Comparison of ENCODE assay signal across 8 mouse cellular contexts in the genomic region with DNA sequence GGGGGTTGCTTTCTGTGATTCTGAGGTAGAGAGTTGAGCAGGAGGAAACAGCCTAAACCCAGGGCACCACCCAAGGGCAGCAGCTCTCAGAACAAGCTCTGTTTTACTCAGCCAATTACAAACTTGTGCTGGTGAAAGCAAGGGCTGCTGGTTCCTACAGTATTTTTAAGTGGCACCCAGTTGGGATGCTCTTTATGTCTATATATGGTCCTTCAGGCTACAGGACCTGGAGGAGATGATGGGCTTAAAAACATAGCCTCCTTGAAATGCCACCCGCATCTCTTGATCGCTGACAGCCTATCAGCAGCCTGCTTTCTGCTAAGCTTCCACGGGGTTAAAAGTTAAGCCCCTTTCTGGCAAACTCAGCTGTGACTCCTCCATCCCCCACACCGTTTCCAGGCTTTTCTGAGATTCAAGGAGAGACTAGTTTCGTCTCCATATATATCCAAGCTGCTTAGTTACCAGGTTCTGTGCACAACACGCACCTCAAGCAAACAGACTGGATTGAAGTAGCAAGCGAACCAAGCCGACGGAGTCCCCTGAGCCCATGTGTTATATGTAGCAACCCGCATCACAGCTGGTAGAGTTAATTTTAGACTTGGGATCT. TPM values are rescaled to one million over a fixed set of nuclear protein-coding genes. Genes with fewer than 3 reads are reported as not detected.
DNase-seq lines count a peak whose midpoint lies in the region; ATAC-seq and TF ChIP-seq lines count a peak whose summit lies in the region.

No protein-coding gene starts in this region.

- H3K4me2 ChIP-seq in lung, embryonic 16.5 days (ENCODE audit: low read depth, low read length), result no peak overlapping the region
- no peak overlapping the region for H3K4me2 ChIP-seq in limb, embryonic 15.5 days
- peak overlapping the region; percentile 34 for H3K4me2 ChIP-seq in stomach, embryonic 16.5 days (ENCODE audit: low read depth, low read length)

- ATAC-seq in lung, embryonic 16.5 days (ENCODE audit: low read depth), result peak; percentile 28; the same call in 1 of the 2 replicates
- 0 out of 2 replicates have a peak, but pooled peaks have one; percentile 19 for ATAC-seq in limb, embryonic 15.5 days (ENCODE audit: insufficient number of reproducible peaks, low FRiP score, low TSS enrichment, low read depth)
- peak; percentile 78 for ATAC-seq in stomach, embryonic 16.5 days (ENCODE audit: insufficient read depth, low FRiP score)

- no peak overlapping the region for H3K27ac ChIP-seq in lung, embryonic 16.5 days (ENCODE audit: low read length)
- no peak overlapping the region for H3K27ac ChIP-seq in limb, embryonic 15.5 days
- H3K27ac ChIP-seq in stomach, embryonic 16.5 days (ENCODE audit: low read length), result peak overlapping the region; percentile 71

- H3K9me3 ChIP-seq in lung, embryonic 16.5 days (ENCODE audit: control insufficient read depth, low read length), result no peaks in the 10 kb centered on the region
- H3K9me3 ChIP-seq in limb, embryonic 15.5 days, result no peaks in the 10 kb centered on the region
- no peaks in the 10 kb centered on the region for H3K9me3 ChIP-seq in stomach, embryonic 16.5 days (replicated peaks; ENCODE audit: control insufficient read depth, low read length)

- H3K4me3 ChIP-seq in lung, embryonic 16.5 days (ENCODE audit: low read length), result no peak overlapping the region
- H3K4me3 ChIP-seq in lung, adult 2 months (replicated peaks; ENCODE audit: extremely low read depth, low read depth, low read length), result no peak overlapping the region
- H3K4me3 ChIP-seq in limb, embryonic 15.5 days, result no peak overlapping the region
- no peak overlapping the region for H3K4me3 ChIP-seq in stomach, embryonic 16.5 days (replicated peaks; ENCODE audit: low read length)

- TF ChIP-seq CTCF in lung, adult 2 months (IDR thresholded peaks at IDR 0.05; ENCODE audit: insufficient read depth, low read length), result no peak

- 22% methylated on average over 10 of the region's 10 CpGs for WGBS in lung, embryonic 16.5 days
- WGBS in lung, adult 2 months, result 32% methylated on average over 10 of the region's 10 CpGs
- 27% methylated on average over 10 of the region's 10 CpGs for WGBS in limb, embryonic 15.5 days
- 24% methylated on average over 10 of the region's 10 CpGs for WGBS in stomach, embryonic 16.5 days

- TF ChIP-seq POLR2A in lung, adult 2 months (IDR thresholded peaks at IDR 0.05; ENCODE audit: borderline replicate concordance, extremely low read depth, low read depth, low read length), result no peak

- no peak for DNase-seq in lung, adult 2 months
- DNase-seq in forelimb bud, embryonic 11.5 days (ENCODE audit: low read depth, low spot score), result peak; percentile 12
- DNase-seq in ovary, adult 18-20 months (ENCODE audit: low spot score), result no peak
- no peak for DNase-seq in layer of hippocampus, postnatal 36 days
- no peak for DNase-seq in spleen, postnatal 10 days (ENCODE audit: low spot score in 2 of 2)

- H3K27me3 ChIP-seq in lung, embryonic 16.5 days (ENCODE audit: control insufficient read depth, insufficient read depth, low read depth, low read length), result no peaks in the 10 kb centered on the region
- no peaks in the 10 kb centered on the region for H3K27me3 ChIP-seq in limb, embryonic 15.5 days
- H3K27me3 ChIP-seq in stomach, embryonic 16.5 days (ENCODE audit: control insufficient read depth, insufficient read depth, low read length), result no peaks in the 10 kb centered on the region

- H3K4me1 ChIP-seq in lung, embryonic 16.5 days (replicated peaks; ENCODE audit: control insufficient read depth, insufficient read depth, low read length), result peaks cover 5% of the 10 kb centered on the region; the same call in 1 of the 2 replicates
- no peaks in the 10 kb centered on the region for H3K4me1 ChIP-seq in lung, adult 2 months (ENCODE audit: control insufficient read depth, insufficient read depth, low read length)
- H3K4me1 ChIP-seq in limb, embryonic 15.5 days, result 0 out of 2 replicates have a peak, but pooled peaks cover 10% of the 10 kb centered on the region
- peaks cover 3% of the 10 kb centered on the region; the same call in 1 of the 2 replicates for H3K4me1 ChIP-seq in stomach, embryonic 16.5 days (ENCODE audit: control insufficient read depth, insufficient read depth, low read length)

- H3K36me3 ChIP-seq in lung, embryonic 16.5 days (ENCODE audit: control insufficient read depth, insufficient read depth, low read length), result no peaks in the 10 kb centered on the region
- no peaks in the 10 kb centered on the region for H3K36me3 ChIP-seq in limb, embryonic 15.5 days
- no peaks in the 10 kb centered on the region for H3K36me3 ChIP-seq in stomach, embryonic 16.5 days (ENCODE audit: control insufficient read depth, insufficient read depth, low read length)

- no peak overlapping the region for H3K9ac ChIP-seq in lung, embryonic 16.5 days (ENCODE audit: low read length)
- no peak overlapping the region for H3K9ac ChIP-seq in limb, embryonic 15.5 days
- H3K9ac ChIP-seq in stomach, embryonic 16.5 days (ENCODE audit: low read length), result no peak overlapping the region

RNA-seq across cellular contexts. Expression of gene Mob1b, which starts 8.9 kb away (rescaled TPM):
- 12.1 and 13.4 TPM in 2 replicates for polyA plus RNA-seq in lung, embryonic 16.5 days (2015; fragmentation: Nextera tagmentation; extraction: Ambion mirVana)
- 3.2 and 7.1 TPM in 2 replicates for polyA plus RNA-seq in lung, adult 2 months (2012; rRNA removed)
- 11.0 TPM in 2 replicates for polyA plus RNA-seq in limb, embryonic 15.5 days (2015; fragmentation: Nextera tagmentation; extraction: Ambion mirVana)
- 15.2 and 15.9 TPM in 2 replicates for polyA plus RNA-seq in stomach, embryonic 16.5 days (2015; fragmentation: Nextera tagmentation; extraction: Ambion mirVana)
- total RNA-seq in layer of hippocampus, postnatal 36 days (2021), result 10 to 100 TPM; 31.6 to 32.9 TPM

RNA-seq across cellular contexts. Expression of gene Grsf1, which starts 35.8 kb away (rescaled TPM):
- polyA plus RNA-seq in lung, embryonic 16.5 days (2015; fragmentation: Nextera tagmentation; extraction: Ambion mirVana), result 30.8 and 47.7 TPM in 2 replicates
- 20.1 and 23.5 TPM in 2 replicates for polyA plus RNA-seq in lung, adult 2 months (2012; rRNA removed)
- 39.4 and 47.5 TPM in 2 replicates for polyA plus RNA-seq in limb, embryonic 15.5 days (2015; fragmentation: Nextera tagmentation; extraction: Ambion mirVana)
- 15.4 and 16.7 TPM in 2 replicates for polyA plus RNA-seq in stomach, embryonic 16.5 days (2015; fragmentation: Nextera tagmentation; extraction: Ambion mirVana)
- 10 to 100 TPM; 85.3 to 97.2 TPM for total RNA-seq in layer of hippocampus, postnatal 36 days (2021)

RNA-seq across cellular contexts. Expression of gene Dck, which starts 53.1 kb away (rescaled TPM):
- polyA plus RNA-seq in lung, embryonic 16.5 days (2015; fragmentation: Nextera tagmentation; extraction: Ambion mirVana), result 47.1 and 47.4 TPM in 2 replicates
- 2.1 and 3.3 TPM in 2 replicates for polyA plus RNA-seq in lung, adult 2 months (2012; rRNA removed)
- 36.0 and 37.6 TPM in 2 replicates for polyA plus RNA-seq in limb, embryonic 15.5 days (2015; fragmentation: Nextera tagmentation; extraction: Ambion mirVana)
- 35.9 and 38.6 TPM in 2 replicates for polyA plus RNA-seq in stomach, embryonic 16.5 days (2015; fragmentation: Nextera tagmentation; extraction: Ambion mirVana)
- total RNA-seq in layer of hippocampus, postnatal 36 days (2021), result 10 to 100 TPM; 14.6 to 14.8 TPM

Comparison
In these comparisons a context has a peak if more than half of its experiments do, and no peak if none do; other contexts are left out.
1. ATAC-seq: peak in every context shown above with its lines; median percentile 78 in stomach, embryonic 16.5 days; 28 in lung, embryonic 16.5 days; 19 in limb, embryonic 15.5 days.